Mouse (Mus musculus): ENCODE measurements at regions not wholly inside any gene's neighbourhood (a gene's known extent, or its start where the extent isn't known, plus 50 kb on each side); places are given as distances from the start of the nearest gene placed in this dataset.
A peak's percentile ranks its signal among the peaks of the same experiment; 100 is the strongest.

- no peak for DNase-seq (ENCODE audit: low spot score in 2 of 2)
These were observed 511.9 kb upstream of the Adgra3 start for GRCm38 (mm10) chr5:50570701-50571100.

GRCm38 (mm10) chr5:50551125-50551524 lies 492.3 kb upstream of the Adgra3 start:
- no peak for DNase-seq (ENCODE audit: low spot score in 2 of 2)

GRCm38 (mm10) chr5:50512539-50512938 lies 453.7 kb upstream of the Adgra3 start:
- no peak for DNase-seq (ENCODE audit: low spot score in 2 of 2)

- DNase-seq (ENCODE audit: low spot score in 2 of 2) = no peak
These were observed 451.1 kb upstream of the Adgra3 start for GRCm38 (mm10) chr5:50509696-50510421.

- no peak for DNase-seq (ENCODE audit: low spot score in 2 of 2)
These were observed 431.4 kb upstream of the Adgra3 start for GRCm38 (mm10) chr5:50490223-50490622.

GRCm38 (mm10) chr5:50476985-50477384 lies 418.2 kb upstream of the Adgra3 start:
- DNase-seq (ENCODE audit: low spot score in 2 of 2) = no peak

GRCm38 (mm10) chr5:50461491-50461890 lies 402.7 kb upstream of the Adgra3 start:
- DNase-seq (ENCODE audit: low spot score in 2 of 2) = no peak

GRCm38 (mm10) chr5:50457621-50458020 lies 398.8 kb upstream of the Adgra3 start:
- peak in 1 of 2 experiments; percentile 21 for DNase-seq (ENCODE audit: low spot score in 2 of 2)

- no peak for DNase-seq (ENCODE audit: low spot score in 2 of 2)
These were observed 395.6 kb upstream of the Adgra3 start for GRCm38 (mm10) chr5:50454387-50454786.

- DNase-seq (ENCODE audit: low spot score in 2 of 2) = no peak
These were observed 348.1 kb upstream of the Adgra3 start for GRCm38 (mm10) chr5:50406923-50407322.

- no peak for DNase-seq (ENCODE audit: low spot score in 2 of 2)
These were observed 347.7 kb upstream of the Adgra3 start for GRCm38 (mm10) chr5:50406520-50406919.
